Mouse (Mus musculus): Measurements from ENCODE around the gene Fcgrt. TPM values are rescaled to one million over a fixed set of nuclear protein-coding genes. Genes with fewer than 3 reads are reported as not detected.

Gene Fcgrt
- polyA plus RNA-seq, 1 experiment: 34.2 TPM

Other genes starting within 250 kb of the Fcgrt start
- gene Pnkp, start 246.7 kb downstream of the Fcgrt start, polyA plus RNA-seq (2012; rRNA removed): 42.3 and 44.9 TPM in 2 replicates
- 408 and 469 TPM in 2 replicates for gene Ptov1, start 234.1 kb downstream of the Fcgrt start, polyA plus RNA-seq (2012; rRNA removed)
- 123 and 130 TPM in 2 replicates for gene Med25, start 211.1 kb downstream of the Fcgrt start, polyA plus RNA-seq (2012; rRNA removed)
- gene Fuz, start 207.8 kb downstream of the Fcgrt start, polyA plus RNA-seq (2012; rRNA removed): 30.4 and 32.4 TPM in 2 replicates
- gene Ap2a1, start 174.4 kb downstream of the Fcgrt start, polyA plus RNA-seq (2012; rRNA removed): 216 and 254 TPM in 2 replicates
- gene Tsks, start 160.6 kb downstream of the Fcgrt start, polyA plus RNA-seq (2012; rRNA removed): 1.4 TPM in 2 replicates
- gene Cpt1c, start 129.0 kb downstream of the Fcgrt start, polyA plus RNA-seq (2012; rRNA removed): 151 TPM in 2 replicates
- 217 and 232 TPM in 2 replicates for gene Prmt1, start 117.3 kb downstream of the Fcgrt start, polyA plus RNA-seq (2012; rRNA removed)
- gene Irf3, start 106.2 kb downstream of the Fcgrt start, polyA plus RNA-seq (2012; rRNA removed): 88.4 and 88.6 TPM in 2 replicates
- gene Bcl2l12, start 105.1 kb downstream of the Fcgrt start, polyA plus RNA-seq (2012; rRNA removed): 5.4 and 5.9 TPM in 2 replicates
- 126 and 127 TPM in 2 replicates for gene Scaf1, start 87.5 kb downstream of the Fcgrt start, polyA plus RNA-seq (2012; rRNA removed)
- 27.6 and 32.5 TPM in 2 replicates for gene Rras, start 85.9 kb downstream of the Fcgrt start, polyA plus RNA-seq (2012; rRNA removed)
- gene Prr12, start 51.0 kb downstream of the Fcgrt start, polyA plus RNA-seq (2012; rRNA removed): 20.5 and 22.4 TPM in 2 replicates
- gene Nosip, start 41.4 kb downstream of the Fcgrt start, polyA plus RNA-seq (2012; rRNA removed): 81.7 and 86.5 TPM in 2 replicates
- gene Prrg2, start 41.2 kb downstream of the Fcgrt start, polyA plus RNA-seq (2012; rRNA removed): 15.5 and 15.6 TPM in 2 replicates
- gene Rcn3, start 11.6 kb downstream of the Fcgrt start, polyA plus RNA-seq (2012; rRNA removed): 13.4 and 16.9 TPM in 2 replicates
- gene Rps11, start 20.6 kb upstream of the Fcgrt start, polyA plus RNA-seq (2012; rRNA removed): 383 and 419 TPM in 2 replicates
- 1,438 and 1,804 TPM in 2 replicates for gene Rpl13a, start 24.9 kb upstream of the Fcgrt start, polyA plus RNA-seq (2012; rRNA removed)
- gene Gm45713, start 32.4 kb upstream of the Fcgrt start, polyA plus RNA-seq (2012; rRNA removed): 0.06 and 0.12 TPM in 2 replicates
- 25.2 and 29.6 TPM in 2 replicates for gene Flt3l, start 32.6 kb upstream of the Fcgrt start, polyA plus RNA-seq (2012; rRNA removed)
- gene Pih1d1, start 50.5 kb upstream of the Fcgrt start, polyA plus RNA-seq (2012; rRNA removed): 54.2 and 61.5 TPM in 2 replicates
- gene Aldh16a1, start 50.7 kb upstream of the Fcgrt start, polyA plus RNA-seq (2012; rRNA removed): 10.1 and 10.8 TPM in 2 replicates
- 858 and 911 TPM in 2 replicates for gene Slc17a7, start 60.1 kb upstream of the Fcgrt start, polyA plus RNA-seq (2012; rRNA removed)
- gene Gfy, start 75.7 kb upstream of the Fcgrt start, polyA plus RNA-seq (2012; rRNA removed): 0.96 and 3.7 TPM in 2 replicates
- gene Pth2, start 77.1 kb upstream of the Fcgrt start, polyA plus RNA-seq (2012; rRNA removed): 0.90 and 1.4 TPM in 2 replicates
- 4.1 TPM in 2 replicates for gene Ccdc155, start 101.0 kb upstream of the Fcgrt start, polyA plus RNA-seq (2012; rRNA removed)
- 29.5 and 29.9 TPM in 2 replicates for gene Dkkl1, start 108.3 kb upstream of the Fcgrt start, polyA plus RNA-seq (2012; rRNA removed)
- 6.0 and 9.6 TPM in 2 replicates for gene Tead2, start 111.9 kb upstream of the Fcgrt start, polyA plus RNA-seq (2012; rRNA removed)
- 10.3 and 11.2 TPM in 2 replicates for gene Cd37, start 135.3 kb upstream of the Fcgrt start, polyA plus RNA-seq (2012; rRNA removed)
- gene Slc6a16, start 137.2 kb upstream of the Fcgrt start, polyA plus RNA-seq (2012; rRNA removed): 1.1 and 1.2 TPM in 2 replicates
- 0.20 and 0.29 TPM in 2 replicates for gene Slc6a21, start 173.7 kb upstream of the Fcgrt start, polyA plus RNA-seq (2012; rRNA removed)
- 22.6 and 24.5 TPM in 2 replicates for gene Trpm4, start 229.9 kb upstream of the Fcgrt start, polyA plus RNA-seq (2012; rRNA removed)
- 0.60 and 0.61 TPM in 2 replicates for gene Hrc, start 231.4 kb upstream of the Fcgrt start, polyA plus RNA-seq (2012; rRNA removed)

All from frontal cortex, adult 2 months (tissue).